Mouse (Mus musculus): ENCODE measurements around the gene Mtmr12. TPM values are rescaled to one million over a fixed set of nuclear protein-coding genes. Genes with fewer than 3 reads are reported as not detected.
A peak's percentile ranks its signal among the peaks of the same experiment; 100 is the strongest.

Gene Mtmr12
- polyA plus RNA-seq, 1 experiment from 2014 or later, result 15.4 TPM

GRCm38 (mm10) chr15:12315996-12316395 lies 111.2 kb downstream of the Mtmr12 start:
- H3K27me3 ChIP-seq (ENCODE audit: control insufficient read depth, insufficient read depth, low read length), result no peaks in the 10 kb centered on the region
- no peak overlapping the region for H3K4me2 ChIP-seq (ENCODE audit: low read length)
- H3K27ac ChIP-seq (replicated peaks in 1 of 2; ENCODE audit: control insufficient read depth in 1 of 2, insufficient read depth in 1 of 2, low read depth in 2 of 2, low read length in 2 of 2), result no peak overlapping the region
- H3K36me3 ChIP-seq (ENCODE audit: control insufficient read depth, insufficient read depth, low read length), result no peaks in the 10 kb centered on the region
- no peaks in the 10 kb centered on the region for H3K9me3 ChIP-seq (ENCODE audit: control insufficient read depth, low read length)
- H3K4me1 ChIP-seq (ENCODE audit: control insufficient read depth in 2 of 2, insufficient read depth in 2 of 2, low read length in 2 of 2), result 0 out of 4 replicates have a peak, but pooled peaks cover 0 to 3% of the 10 kb centered on the region in 2 experiments
- 62% methylated on average over 2 of the region's 2 CpGs for WGBS
- H3K4me3 ChIP-seq (ENCODE audit: control insufficient read depth in 1 of 2, insufficient read depth in 1 of 2, low read depth in 1 of 2, low read length in 2 of 2), result no peak overlapping the region
- H3K9ac ChIP-seq (ENCODE audit: low read length), result no peak overlapping the region
- ATAC-seq (ENCODE audit: insufficient number of reproducible peaks, insufficient read depth, low FRiP score, low read depth), result no peak

DNA sequence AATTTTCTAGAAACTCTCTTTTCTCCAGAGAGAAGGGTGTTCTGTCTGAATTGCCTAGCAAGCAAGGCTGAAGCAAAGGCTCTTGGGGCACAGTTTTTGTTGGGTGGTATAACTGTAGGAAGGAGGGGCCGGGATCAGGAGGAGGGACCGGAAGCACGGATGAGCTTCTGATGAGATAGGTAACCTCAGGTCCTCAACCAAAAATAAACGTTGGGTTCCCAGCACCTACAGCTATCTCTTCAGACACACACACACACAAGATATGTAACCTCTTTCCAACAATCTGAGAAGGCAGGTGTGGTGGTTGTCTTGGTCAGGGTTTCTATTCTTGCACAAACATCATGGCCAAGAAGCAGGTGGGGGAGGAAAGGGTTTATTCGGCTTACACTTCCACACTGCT lies 112.5 kb downstream of the Mtmr12 start:
- Histone ChIP-seq H3K4me2 (ENCODE audit: low read length) (no peak overlapping the region), H3K27ac (replicated peaks in 1 of 2; ENCODE audit: control insufficient read depth in 1 of 2, insufficient read depth in 1 of 2, low read depth in 2 of 2, low read length in 2 of 2) (no peak overlapping the region), H3K9ac (ENCODE audit: low read length) (no peak overlapping the region), H3K36me3 (ENCODE audit: control insufficient read depth, insufficient read depth, low read length) (no peaks in the 10 kb centered on the region), H3K27me3 (ENCODE audit: control insufficient read depth, insufficient read depth, low read length) (no peaks in the 10 kb centered on the region), H3K9me3 (ENCODE audit: control insufficient read depth, low read length) (no peaks in the 10 kb centered on the region), H3K4me1 (ENCODE audit: control insufficient read depth in 2 of 2, insufficient read depth in 2 of 2, low read length in 2 of 2) (0 out of 4 replicates have a peak, but pooled peaks cover 0 to 3% of the 10 kb centered on the region in 2 experiments), H3K4me3 (ENCODE audit: control insufficient read depth in 1 of 2, insufficient read depth in 1 of 2, low read depth in 1 of 2, low read length in 2 of 2) (no peak overlapping the region)
- 68% methylated on average over 5 of the region's 5 CpGs for WGBS
- no peak for ATAC-seq (ENCODE audit: insufficient number of reproducible peaks, insufficient read depth, low FRiP score, low read depth)

GRCm38 (mm10) chr15:12318451-12318850 lies 113.6 kb downstream of the Mtmr12 start:
- no peak for ATAC-seq (ENCODE audit: insufficient number of reproducible peaks, insufficient read depth, low FRiP score, low read depth)
- Histone ChIP-seq H3K27ac (replicated peaks in 1 of 2; ENCODE audit: control insufficient read depth in 1 of 2, insufficient read depth in 1 of 2, low read depth in 2 of 2, low read length in 2 of 2) (no peak overlapping the region), H3K4me3 (ENCODE audit: control insufficient read depth in 1 of 2, insufficient read depth in 1 of 2, low read depth in 1 of 2, low read length in 2 of 2) (no peak overlapping the region), H3K27me3 (ENCODE audit: control insufficient read depth, insufficient read depth, low read length) (no peaks in the 10 kb centered on the region), H3K36me3 (ENCODE audit: control insufficient read depth, insufficient read depth, low read length) (no peaks in the 10 kb centered on the region), H3K9me3 (ENCODE audit: control insufficient read depth, low read length) (no peaks in the 10 kb centered on the region), H3K9ac (ENCODE audit: low read length) (no peak overlapping the region), H3K4me2 (ENCODE audit: low read length) (no peak overlapping the region), H3K4me1 (ENCODE audit: control insufficient read depth in 2 of 2, insufficient read depth in 2 of 2, low read length in 2 of 2) (peaks cover 3 to 7% of the 10 kb centered on the region in 2 experiments; a peak in 2 of 4 replicates)
- WGBS, result 79% methylated on average over 8 of the region's 8 CpGs

GRCm38 (mm10) chr15:12319889-12320288 lies 115.1 kb downstream of the Mtmr12 start:
- WGBS, result 36% methylated on average over 5 of the region's 5 CpGs
- Histone ChIP-seq H3K36me3 (ENCODE audit: control insufficient read depth, insufficient read depth, low read length) (no peaks in the 10 kb centered on the region), H3K4me1 (ENCODE audit: control insufficient read depth in 2 of 2, insufficient read depth in 2 of 2, low read length in 2 of 2) (peaks cover 5 to 20% of the 10 kb centered on the region in 2 experiments), H3K27me3 (ENCODE audit: control insufficient read depth, insufficient read depth, low read length) (no peaks in the 10 kb centered on the region), H3K4me2 (ENCODE audit: low read length) (peak overlapping the region; percentile 82), H3K27ac (replicated peaks in 1 of 2; ENCODE audit: control insufficient read depth in 1 of 2, insufficient read depth in 1 of 2, low read depth in 2 of 2, low read length in 2 of 2) (no peak overlapping the region), H3K4me3 (ENCODE audit: control insufficient read depth in 1 of 2, insufficient read depth in 1 of 2, low read depth in 1 of 2, low read length in 2 of 2) (peak overlapping the region in 1 of 2 experiments; percentile 96; a peak in 1 of 4 replicates), H3K9ac (ENCODE audit: low read length) (no peak overlapping the region), H3K9me3 (ENCODE audit: control insufficient read depth, low read length) (no peaks in the 10 kb centered on the region)
- no peak for ATAC-seq (ENCODE audit: insufficient number of reproducible peaks, insufficient read depth, low FRiP score, low read depth)

DNA sequence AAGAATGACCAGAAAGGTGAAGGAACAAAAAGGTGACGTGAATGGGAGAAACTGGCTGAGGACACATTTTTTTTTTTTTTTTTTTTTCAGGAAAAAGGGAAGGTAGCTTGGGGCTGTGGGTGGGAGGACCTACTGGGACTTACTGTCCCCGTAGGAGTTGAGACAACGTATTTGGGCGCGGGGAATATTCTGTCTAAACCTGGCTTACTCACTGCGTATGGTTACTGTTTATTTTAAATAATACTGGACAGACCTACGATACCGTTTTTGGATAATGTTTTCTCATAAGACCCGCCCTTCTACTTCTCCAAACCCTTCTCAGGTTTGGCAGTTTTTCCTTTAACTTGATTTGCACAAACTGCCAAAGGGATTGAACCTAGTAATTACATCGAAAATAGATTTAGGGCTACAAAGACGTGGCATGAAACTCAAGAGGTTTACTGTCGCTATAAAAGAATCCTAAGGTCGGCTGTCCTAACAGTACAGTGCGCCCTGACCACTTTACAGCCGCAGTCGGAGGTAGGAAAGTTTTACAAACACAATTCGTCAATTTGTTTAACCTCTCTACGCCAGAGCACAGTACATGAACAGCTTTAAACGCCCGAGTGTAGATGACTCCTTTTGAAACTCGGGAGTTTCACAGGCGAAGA lies 115.7 kb downstream of the Mtmr12 start:
- H3K4me3 ChIP-seq (ENCODE audit: control insufficient read depth in 1 of 2, insufficient read depth in 1 of 2, low read depth in 1 of 2, low read length in 2 of 2), result peak overlapping the region; percentile 79 to 96
- ATAC-seq (ENCODE audit: insufficient number of reproducible peaks, insufficient read depth, low FRiP score, low read depth), result peak; percentile 29
- 4% methylated on average over 22 of the region's 22 CpGs for WGBS

DNA sequence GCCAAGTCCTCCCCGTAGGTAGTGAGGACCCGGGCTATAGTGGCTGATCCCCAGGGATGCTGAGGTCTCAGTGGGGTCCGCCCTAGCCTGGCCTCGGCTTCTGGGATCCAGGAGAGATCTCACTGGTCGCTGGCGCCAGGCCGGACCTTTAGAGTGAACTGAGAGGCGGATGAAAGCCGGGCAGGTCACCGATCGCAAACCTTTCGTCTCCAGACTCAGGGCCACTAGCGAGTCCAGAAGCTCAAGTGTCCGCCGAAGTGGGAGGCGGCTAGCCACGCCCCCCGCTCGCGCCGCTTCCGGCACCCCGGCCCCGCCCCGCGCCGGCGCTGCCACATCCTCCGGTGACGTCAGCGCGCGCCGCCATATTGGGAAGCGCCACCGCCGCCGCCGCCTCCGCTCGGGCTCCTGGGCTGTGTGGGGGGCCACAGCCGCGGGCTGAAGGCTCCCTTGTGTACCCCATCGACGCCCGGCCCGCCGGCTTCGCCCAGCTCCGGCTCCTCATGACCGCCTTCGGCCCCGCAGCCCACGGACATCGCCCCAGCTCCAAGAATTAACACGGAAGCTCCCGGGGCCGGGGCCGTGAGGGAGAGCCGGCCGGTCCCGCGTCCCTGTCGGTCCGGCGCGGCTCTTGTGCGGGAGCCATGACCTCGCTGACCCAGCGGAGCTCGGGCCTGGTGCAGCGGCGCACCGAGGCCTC lies 116.4 kb downstream of the Mtmr12 start, which contains the start of gene Golph3:
TSS of gene Golph3 (plus strand) at position 360 of the 697 bp plus-strand sequence.
- H3K9me3 ChIP-seq (ENCODE audit: control insufficient read depth, low read length), result no peaks in the 10 kb centered on the region

More for the DNA sequence above, 115.7 kb downstream of the Mtmr12 start:
- H3K4me2 ChIP-seq (ENCODE audit: low read length), result peak overlapping the region; percentile 82
- peaks cover 2% of the 10 kb centered on the region for H3K36me3 ChIP-seq (ENCODE audit: control insufficient read depth, insufficient read depth, low read length)
- peaks cover 6 to 24% of the 10 kb centered on the region in 2 experiments for H3K4me1 ChIP-seq (ENCODE audit: control insufficient read depth in 2 of 2, insufficient read depth in 2 of 2, low read length in 2 of 2)
- no peaks in the 10 kb centered on the region for H3K27me3 ChIP-seq (ENCODE audit: control insufficient read depth, insufficient read depth, low read length)
- no peaks in the 10 kb centered on the region for H3K9me3 ChIP-seq (ENCODE audit: control insufficient read depth, low read length)
- H3K9ac ChIP-seq (ENCODE audit: low read length), result peak overlapping the region; percentile 96
- H3K27ac ChIP-seq (replicated peaks in 1 of 2; ENCODE audit: control insufficient read depth in 1 of 2, insufficient read depth in 1 of 2, low read depth in 2 of 2, low read length in 2 of 2), result peak overlapping the region; percentile 79 to 94

DNA sequence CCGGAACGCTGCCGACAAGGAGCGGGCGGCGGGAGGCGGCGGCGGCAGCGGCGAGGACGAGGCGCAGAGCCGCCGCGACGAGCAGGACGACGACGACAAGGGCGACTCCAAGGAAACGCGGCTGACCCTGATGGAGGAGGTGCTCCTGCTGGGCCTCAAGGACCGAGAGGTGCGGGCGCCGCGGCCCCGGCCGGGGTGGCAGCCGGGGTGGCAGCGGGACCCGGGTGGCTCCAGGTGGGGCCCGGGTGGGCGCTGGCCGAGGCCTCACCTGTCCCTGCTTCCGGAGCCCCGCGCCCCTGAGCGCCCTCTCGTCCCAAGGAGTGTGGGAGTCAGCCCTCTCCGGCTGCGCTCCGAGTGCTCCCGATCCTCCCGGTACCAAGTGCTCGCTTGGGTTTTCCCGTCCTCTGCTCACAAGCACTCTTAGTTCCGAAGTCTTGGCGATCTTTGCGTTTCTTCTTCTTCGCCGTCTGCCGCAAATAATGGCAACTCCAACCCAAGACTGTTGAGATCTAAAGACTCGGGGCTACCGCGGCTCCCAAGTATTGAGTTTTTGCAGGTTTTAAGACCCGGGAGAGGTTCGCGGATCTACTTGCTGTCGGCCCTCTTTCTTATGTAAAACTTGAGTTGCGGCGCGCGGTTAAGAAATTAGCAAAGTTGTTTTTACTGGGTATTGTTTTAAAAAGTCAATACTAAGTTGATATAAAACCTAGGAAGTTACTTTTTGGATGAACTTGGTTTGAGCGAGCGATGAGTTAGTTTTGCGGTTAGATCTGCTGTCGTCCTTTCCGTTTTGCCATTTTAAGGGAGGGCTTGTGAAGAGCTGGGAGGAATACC lies 117.2 kb downstream of the Mtmr12 start, which contains the start of gene 1810049J17Rik:
TSS of gene 1810049J17Rik (minus strand) at position 112 of the 834 bp plus-strand sequence.
- Histone ChIP-seq H3K4me1 (ENCODE audit: control insufficient read depth in 2 of 2, insufficient read depth in 2 of 2, low read length in 2 of 2) (peaks cover 7 to 27% of the 10 kb centered on the region in 2 experiments), H3K36me3 (ENCODE audit: control insufficient read depth, insufficient read depth, low read length) (peaks cover 10% of the 10 kb centered on the region), H3K4me2 (ENCODE audit: low read length) (peak within 1 kb of the TSS; percentile 82), H3K27me3 (ENCODE audit: control insufficient read depth, insufficient read depth, low read length) (no peaks in the 10 kb centered on the region), H3K9me3 (ENCODE audit: control insufficient read depth, low read length) (no peaks in the 10 kb centered on the region), H3K9ac (ENCODE audit: low read length) (peak within 1 kb of the TSS; percentile 96), H3K4me3 (ENCODE audit: control insufficient read depth in 1 of 2, insufficient read depth in 1 of 2, low read depth in 1 of 2, low read length in 2 of 2) (peak within 1 kb of the TSS; percentile 79 to 96), H3K27ac (replicated peaks in 1 of 2; ENCODE audit: control insufficient read depth in 1 of 2, insufficient read depth in 1 of 2, low read depth in 2 of 2, low read length in 2 of 2) (peak within 1 kb of the TSS; percentile 88 to 94)
- peak; percentile 14; the same call in 1 of the 2 replicates for ATAC-seq (ENCODE audit: insufficient number of reproducible peaks, insufficient read depth, low FRiP score, low read depth)
- WGBS, result under 1% methylated on average over 66 of the region's 70 CpGs

More for the DNA sequence above, 116.4 kb downstream of the Mtmr12 start, which contains the start of gene Golph3:
- ATAC-seq (ENCODE audit: insufficient number of reproducible peaks, insufficient read depth, low FRiP score, low read depth), result peak; percentile 88
- peak within 1 kb of the TSS; percentile 88 to 94 for H3K27ac ChIP-seq (replicated peaks in 1 of 2; ENCODE audit: control insufficient read depth in 1 of 2, insufficient read depth in 1 of 2, low read depth in 2 of 2, low read length in 2 of 2)
- H3K4me1 ChIP-seq (ENCODE audit: control insufficient read depth in 2 of 2, insufficient read depth in 2 of 2, low read length in 2 of 2), result peaks cover 7 to 27% of the 10 kb centered on the region in 2 experiments
- peak within 1 kb of the TSS; percentile 96 for H3K9ac ChIP-seq (ENCODE audit: low read length)
- peak within 1 kb of the TSS; percentile 82 for H3K4me2 ChIP-seq (ENCODE audit: low read length)
- peak within 1 kb of the TSS; percentile 79 to 96 for H3K4me3 ChIP-seq (ENCODE audit: control insufficient read depth in 1 of 2, insufficient read depth in 1 of 2, low read depth in 1 of 2, low read length in 2 of 2)
- H3K36me3 ChIP-seq (ENCODE audit: control insufficient read depth, insufficient read depth, low read length), result peaks cover 9% of the 10 kb centered on the region
- WGBS, result under 1% methylated on average over 72 of the region's 74 CpGs
- no peaks in the 10 kb centered on the region for H3K27me3 ChIP-seq (ENCODE audit: control insufficient read depth, insufficient read depth, low read length)

Measured in heart, embryonic 14.5 days (tissue).